Mouse (Mus musculus) gastrocnemius, postnatal 10 days (tissue): ENCODE data around the gene 9130008F23Rik. TPM values are rescaled to one million over a fixed set of nuclear protein-coding genes. Genes with fewer than 3 reads are reported as not detected.

Experiments
- total RNA-seq, 2 experiments: library from RNA; stranded (reverse); gene quantifications; 2 replicates each; pipeline ENCODE4 v1.2.3; 2021

Gene 9130008F23Rik
- total RNA-seq, 2 experiments from 2014 or later = 0.40 to 0.54 TPM

Other genes with a start within 250 kb of the 9130008F23Rik start
- not detected for gene Esp3, start 248.5 kb downstream of the 9130008F23Rik start, total RNA-seq
- not detected for gene Esp1, start 153.4 kb downstream of the 9130008F23Rik start, total RNA-seq
- gene Crisp2, start 73.6 kb downstream of the 9130008F23Rik start, total RNA-seq = not detected
- under 1 TPM in 1 of 2 experiments, not detected in 1; 0.81 TPM for gene Rhag, start 69.4 kb downstream of the 9130008F23Rik start, total RNA-seq
- not detected for gene Glyatl3, start 33.8 kb upstream of the 9130008F23Rik start, total RNA-seq
- 10 to 100 TPM; 39.3 to 40.1 TPM for gene Mut, start 54.1 kb upstream of the 9130008F23Rik start, total RNA-seq
- gene Cenpq, start 54.5 kb upstream of the 9130008F23Rik start, total RNA-seq = 1 to 10 TPM; 6.0 to 6.7 TPM